Mouse (Mus musculus): ENCODE results near the gene Hpd.
A peak's percentile ranks its signal among the peaks of the same experiment; 100 is the strongest.
"Not testable (repeated sequence)": the region's sequence is repeated elsewhere in the genome, so short reads cannot be mapped to it uniquely, and the experiment has no call there.

The Hpd gene

GRCm38 (mm10) chr5:123182651-123183050 is at the start of gene Hpd:
Hpd (minus strand) TSS chr5:123182727.
- no peak for DNase-seq (ENCODE audit: extremely low read depth, low read depth)

GRCm38 (mm10) chr5:123232180-123232579 is 49.7 kb upstream of the Hpd start:
- DNase-seq (ENCODE audit: extremely low read depth, low read depth), result no peak

GRCm38 (mm10) chr5:123229296-123229695 is 46.8 kb upstream of the Hpd start:
- DNase-seq (ENCODE audit: extremely low read depth, low read depth), result no peak

GRCm38 (mm10) chr5:123228524-123228922 is 46.0 kb upstream of the Hpd start:
- DNase-seq (ENCODE audit: extremely low read depth, low read depth), result no peak

GRCm38 (mm10) chr5:123227762-123228523 is 45.4 kb upstream of the Hpd start:
- peak; percentile 93 for DNase-seq (ENCODE audit: extremely low read depth, low read depth)

- DNase-seq (ENCODE audit: extremely low read depth, low read depth), result no peak
These were observed 44.3 kb upstream of the Hpd start for GRCm38 (mm10) chr5:123226851-123227250.

GRCm38 (mm10) chr5:123223861-123224260 is 41.3 kb upstream of the Hpd start:
- DNase-seq (ENCODE audit: extremely low read depth, low read depth), result not testable (repeated sequence)

- no peak for DNase-seq (ENCODE audit: extremely low read depth, low read depth)
These were observed 40.5 kb upstream of the Hpd start for GRCm38 (mm10) chr5:123223051-123223410.

GRCm38 (mm10) chr5:123222346-123223050 is 40.0 kb upstream of the Hpd start:
- not testable (repeated sequence) for DNase-seq (ENCODE audit: extremely low read depth, low read depth)

- not testable (repeated sequence) for DNase-seq (ENCODE audit: extremely low read depth, low read depth)
These were observed 21.1 kb upstream of the Hpd start for GRCm38 (mm10) chr5:123203591-123203990.

GRCm38 (mm10) chr5:123202771-123203170 is 20.2 kb upstream of the Hpd start:
- not testable (repeated sequence) for DNase-seq (ENCODE audit: extremely low read depth, low read depth)

GRCm38 (mm10) chr5:123201987-123202386 is 19.5 kb upstream of the Hpd start:
- DNase-seq (ENCODE audit: extremely low read depth, low read depth), result no peak

- DNase-seq (ENCODE audit: extremely low read depth, low read depth), result peak; percentile 49
These were observed 19.0 kb upstream of the Hpd start for GRCm38 (mm10) chr5:123201523-123201892.

- peak; percentile 37 for DNase-seq (ENCODE audit: extremely low read depth, low read depth)
These were observed 18.4 kb upstream of the Hpd start for GRCm38 (mm10) chr5:123200816-123201522.

GRCm38 (mm10) chr5:123198523-123198922 is 16.0 kb upstream of the Hpd start:
- no peak for DNase-seq (ENCODE audit: extremely low read depth, low read depth)

- no peak for DNase-seq (ENCODE audit: extremely low read depth, low read depth)
These were observed 14.2 kb upstream of the Hpd start for GRCm38 (mm10) chr5:123196746-123197145.

- no peak for DNase-seq (ENCODE audit: extremely low read depth, low read depth)
These were observed 13.0 kb upstream of the Hpd start for GRCm38 (mm10) chr5:123195500-123196000.

- no peak for DNase-seq (ENCODE audit: extremely low read depth, low read depth)
These were observed 12.3 kb upstream of the Hpd start for GRCm38 (mm10) chr5:123194856-123195255.

GRCm38 (mm10) chr5:123193436-123193835 is 10.9 kb upstream of the Hpd start:
- peak; percentile 57 for DNase-seq (ENCODE audit: extremely low read depth, low read depth)

- no peak for DNase-seq (ENCODE audit: extremely low read depth, low read depth)
These were observed 10.2 kb upstream of the Hpd start for GRCm38 (mm10) chr5:123192606-123193150.

- peak; percentile 37 for DNase-seq (ENCODE audit: extremely low read depth, low read depth)
These were observed 8.9 kb upstream of the Hpd start for GRCm38 (mm10) chr5:123191427-123191826.

- no peak for DNase-seq (ENCODE audit: extremely low read depth, low read depth)
These were observed 8.4 kb upstream of the Hpd start for GRCm38 (mm10) chr5:123190912-123191311.

Data from MEL-GATA-1-ER (cell line).